Mouse (Mus musculus) neural tube, embryonic 14.5 days (tissue): ENCODE data around the gene Amacr. TPM values are rescaled to one million over a fixed set of nuclear protein-coding genes. Genes with fewer than 3 reads are reported as not detected.

Source experiments
- ATAC-seq: fragments of 200-750 bp; cut with Nextera tagmentation; 2 replicates; pipeline ENCODE4 v1.8.0; 2017; ENCODE audit warnings: low read depth, mild to moderate bottlenecking, moderate TSS enrichment, moderate library complexity
- H3K27ac ChIP-seq: fragments of 300-500 bp; sonication (generic); 2 replicates; pipeline ENCODE4 v1.5.1; 2014; ENCODE audit warnings: low read depth, mild to moderate bottlenecking, control low read depth, low read length, moderate library complexity, mixed read lengths
- H3K27me3 ChIP-seq: fragments of 300-500 bp; sonication (generic); 2 replicates; pipeline ENCODE4 v1.6.1; 2014; ENCODE audit warnings: low read length; ENCODE audit not compliant: control insufficient read depth, insufficient read depth
- H3K36me3 ChIP-seq: fragments of 300-500 bp; sonication (generic); 2 replicates; pipeline ENCODE4 v1.6.1; 2014; ENCODE audit warnings: low read length, mixed read lengths; ENCODE audit not compliant: control insufficient read depth, insufficient read depth
- H3K4me1 ChIP-seq: fragments of 300-500 bp; sonication (generic); 2 replicates; pipeline ENCODE4 v1.6.1; 2014; ENCODE audit warnings: low read length; ENCODE audit not compliant: control insufficient read depth, insufficient read depth
- H3K4me2 ChIP-seq: fragments of 300-500 bp; sonication (generic); 2 replicates; pipeline ENCODE4 v1.6.1; 2014; ENCODE audit warnings: mild to moderate bottlenecking, low read depth, low read length, control low read depth
- H3K4me3 ChIP-seq: fragments of 300-500 bp; sonication (generic); 2 replicates; pipeline ENCODE4 v1.5.1; 2014; ENCODE audit warnings: low read depth, low read length, control low read depth, mixed read lengths
- H3K9ac ChIP-seq: fragments of 300-500 bp; sonication (generic); replicated peaks from 2 replicates; pipeline ENCODE4 v1.6.1; 2014; ENCODE audit warnings: low read depth, mild to moderate bottlenecking, control low read depth, low read length, mixed read lengths
- H3K9me3 ChIP-seq: fragments of 300-500 bp; sonication (generic); 2 replicates; pipeline ENCODE4 v1.6.1; 2016; ENCODE audit warnings: low read length; ENCODE audit not compliant: control insufficient read depth
- WGBS: fragments of 180-500 bp; shearing (Covaris S2); extraction: QIAGEN DNeasy Blood & Tissue Kit; methylation state at CpG from one replicate; pipeline ENCODE4 v1.1.7; 2014; 5-methylcytosine and 5-hydroxymethylcytosine counted together
- polyA plus RNA-seq: library from polyadenylated mRNA; unstranded; fragments of >200 nt; fragmentation: Nextera tagmentation; extraction: Ambion mirVana; gene quantifications from 2 replicates; pipeline ENCODE4 v1.2.1, GENCODE M21; 2014

Gene Amacr
- polyA plus RNA-seq, 1 experiment from 2014 or later: 14.2 TPM

DNA sequence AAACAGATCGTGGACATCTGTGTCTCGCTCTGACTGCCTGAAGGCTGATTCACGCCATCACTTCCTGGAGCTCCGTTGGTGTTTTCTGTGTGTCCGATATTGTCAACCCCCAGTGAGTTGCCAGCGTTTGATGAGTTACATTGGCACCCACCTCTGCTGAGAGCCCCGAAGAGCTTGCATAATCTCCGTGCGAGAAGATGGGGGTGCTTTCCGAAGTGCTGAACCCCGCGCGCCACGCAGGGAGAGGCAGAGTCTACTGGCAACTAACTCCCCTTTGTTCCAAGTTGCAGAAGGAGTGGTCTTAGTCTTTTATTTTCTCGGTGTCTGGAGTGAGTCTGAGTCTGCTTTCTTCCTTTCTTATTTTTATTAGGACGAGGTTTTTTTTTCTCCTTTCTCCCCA, 56.2 kb downstream of the Amacr start, which contains the start of gene Rxfp3:
Gene Rxfp3 (minus strand): TSS at position 281 of the 400 bp plus-strand sequence.
- ATAC-seq: no peak
- WGBS: 3% methylated on average over 16 of the region's 16 CpGs
- Histone ChIP-seq H3K27me3 (peaks cover 36% of the 10 kb centered on the region), H3K9me3 (no peaks in the 10 kb centered on the region), H3K4me1 (peaks cover 18% of the 10 kb centered on the region), H3K4me3 (peak within 1 kb of the TSS; percentile 27), H3K27ac (no peak within 1 kb of the TSS), H3K36me3 (no peaks in the 10 kb centered on the region), H3K4me2 (peak within 1 kb of the TSS; percentile 70), H3K9ac (peak within 1 kb of the TSS; percentile 52; the same call in 1 of the 2 replicates)

DNA sequence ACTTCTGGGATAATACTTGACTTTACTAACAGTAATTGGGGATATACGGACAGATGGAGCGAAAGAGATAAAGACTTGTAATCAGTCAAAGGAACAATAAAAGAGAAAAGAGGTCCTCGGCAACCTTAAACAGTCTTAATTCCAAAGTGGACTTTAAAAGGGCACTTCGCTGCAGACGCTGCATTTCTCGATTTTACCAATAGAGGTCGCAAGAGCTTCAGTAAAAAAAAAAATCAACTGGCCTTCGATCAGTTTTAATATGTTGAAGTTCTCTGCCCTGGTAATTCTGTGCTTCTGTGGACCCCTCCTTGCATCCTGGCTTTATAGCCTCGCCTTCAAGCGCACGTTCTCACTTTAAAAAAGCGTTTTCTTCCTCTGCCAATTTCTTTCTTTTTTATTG, 56.9 kb downstream of the Amacr start:
- no peak overlapping the region for H3K9ac ChIP-seq
- ATAC-seq: no peak
- 0 out of 2 replicates have a peak overlapping the region, but pooled peaks have one; percentile 6 for H3K4me2 ChIP-seq
- H3K27me3 ChIP-seq: peaks cover 36% of the 10 kb centered on the region
- H3K36me3 ChIP-seq: no peaks in the 10 kb centered on the region
- 1% methylated on average over 12 of the region's 12 CpGs for WGBS
- H3K4me1 ChIP-seq: peaks cover 18% of the 10 kb centered on the region
- H3K9me3 ChIP-seq: no peaks in the 10 kb centered on the region
- H3K4me3 ChIP-seq: no peak overlapping the region
- H3K27ac ChIP-seq: no peak overlapping the region

DNA sequence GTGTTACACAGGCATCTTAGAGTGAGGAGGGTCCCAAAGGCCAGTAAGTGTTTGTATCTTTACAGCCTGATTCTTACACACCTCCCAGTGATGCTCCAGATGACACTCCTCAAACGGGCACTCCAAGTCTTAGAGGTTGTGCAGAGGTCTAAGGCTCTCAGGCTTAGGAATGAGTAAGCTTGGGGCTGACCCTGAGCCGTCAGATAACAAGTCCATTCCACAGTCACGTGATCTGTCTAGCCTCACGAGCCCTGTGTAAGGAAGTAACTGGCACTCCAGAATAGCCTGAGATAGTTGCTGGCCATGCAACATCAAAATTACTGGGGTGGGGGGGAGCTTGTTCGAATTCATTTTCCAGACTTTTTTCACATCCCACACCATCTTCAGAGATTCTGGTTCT, 58.5 kb downstream of the Amacr start:
- Histone ChIP-seq H3K4me3 (no peak overlapping the region), H3K36me3 (no peaks in the 10 kb centered on the region), H3K9me3 (no peaks in the 10 kb centered on the region), H3K9ac (no peak overlapping the region), H3K4me1 (peaks cover 18% of the 10 kb centered on the region), H3K27me3 (peaks cover 30% of the 10 kb centered on the region), H3K27ac (no peak overlapping the region), H3K4me2 (no peak overlapping the region)
- 65% methylated on average over 5 of the region's 5 CpGs for WGBS
- no peak for ATAC-seq

DNA sequence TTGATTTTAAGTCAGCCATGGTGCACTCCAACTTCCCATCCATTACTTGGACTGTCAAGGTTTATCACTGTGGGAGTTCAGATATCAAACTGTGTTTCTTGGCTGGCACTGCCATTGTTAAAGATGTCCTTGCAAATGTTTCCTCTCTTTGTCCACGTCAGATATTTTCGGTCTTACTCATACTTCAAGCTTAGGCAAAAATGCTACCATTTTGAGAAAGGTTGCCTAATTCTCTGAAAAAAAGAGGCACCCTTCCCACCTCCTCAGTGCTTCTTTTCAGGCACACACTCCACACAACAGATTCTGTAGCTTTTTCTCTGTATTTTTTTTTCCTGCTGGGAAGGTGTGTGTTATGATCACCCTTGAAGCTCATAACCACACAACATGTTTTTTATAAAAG, 59.7 kb downstream of the Amacr start:
- Histone ChIP-seq H3K9ac (no peak overlapping the region), H3K27me3 (peaks cover 19% of the 10 kb centered on the region), H3K4me3 (no peak overlapping the region), H3K4me1 (peaks cover 12% of the 10 kb centered on the region), H3K4me2 (no peak overlapping the region), H3K9me3 (no peaks in the 10 kb centered on the region), H3K27ac (no peak overlapping the region), H3K36me3 (no peaks in the 10 kb centered on the region)
- 88% methylated on average over 2 of the region's 2 CpGs for WGBS
- ATAC-seq: no peak

DNA sequence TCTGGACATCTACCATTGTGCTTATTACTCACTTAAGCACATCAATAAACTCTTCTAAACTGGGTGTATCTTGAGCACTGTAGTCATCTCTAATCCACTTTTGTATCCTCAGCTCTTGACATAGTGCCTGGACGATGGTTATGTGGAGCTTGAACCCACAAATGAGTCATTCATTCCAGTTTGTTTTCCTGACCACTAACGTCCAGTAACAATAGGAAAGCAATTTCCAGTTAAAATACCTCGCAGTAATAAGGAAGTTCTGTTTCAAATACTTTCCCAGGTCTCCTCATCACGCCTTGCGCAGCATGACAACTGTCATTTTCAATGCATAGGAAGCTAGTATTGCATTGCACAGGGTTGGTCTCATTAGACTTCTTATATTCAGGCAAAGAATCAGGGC, 61.3 kb downstream of the Amacr start:
- Histone ChIP-seq H3K4me2 (no peak overlapping the region), H3K9ac (no peak overlapping the region), H3K9me3 (no peaks in the 10 kb centered on the region), H3K4me3 (no peak overlapping the region), H3K27me3 (peaks cover 3% of the 10 kb centered on the region; the same call in 1 of the 2 replicates), H3K4me1 (no peaks in the 10 kb centered on the region), H3K36me3 (no peaks in the 10 kb centered on the region), H3K27ac (no peak overlapping the region)
- ATAC-seq: no peak
- 90% methylated on average over 5 of the region's 5 CpGs for WGBS

Other genes with a start within 250 kb of the Amacr start
- gene C1qtnf3, start 29.4 kb upstream of the Amacr start, polyA plus RNA-seq: 21.2 and 23.6 TPM in 2 replicates
- 0.07 TPM in 1 of 2 replicates, not detected in the other for gene Slc45a2, start 19.0 kb downstream of the Amacr start, polyA plus RNA-seq
- 1.2 and 1.7 TPM in 2 replicates for gene Rxfp3, start 56.2 kb downstream of the Amacr start, polyA plus RNA-seq
- gene Adamts12, start 83.0 kb downstream of the Amacr start, polyA plus RNA-seq: 2.2 and 4.1 TPM in 2 replicates